Mouse (Mus musculus): ENCODE results near the gene Prr13. TPM values are rescaled to one million over a fixed set of nuclear protein-coding genes. Genes with fewer than 3 reads are reported as not detected.

The Prr13 gene
- total and polyA plus RNA-seq, 3 experiments = 78.6 to 254 (median 86.0) TPM

DNA sequence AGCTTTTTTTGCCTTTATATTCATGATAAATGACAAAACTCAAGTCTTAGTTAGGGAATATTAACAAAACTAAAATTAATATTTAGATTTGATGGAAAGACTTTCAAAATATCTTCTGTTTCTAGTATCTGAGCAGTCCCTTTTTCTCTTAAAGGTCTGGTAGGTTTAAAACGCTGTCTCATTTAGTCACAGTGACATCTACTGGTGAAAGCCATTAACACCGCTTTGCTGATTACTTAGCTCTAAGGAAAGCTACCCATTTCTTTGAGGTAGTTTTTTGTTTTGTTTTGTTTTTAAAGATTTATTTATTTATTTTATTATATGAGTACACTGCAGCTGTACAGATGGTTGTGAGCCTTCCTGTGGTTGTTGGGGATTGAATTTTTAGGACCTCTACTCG is 37.4 kb upstream of the Prr13 start:
- Histone ChIP-seq H3K4me3 (ENCODE audit: low read depth, low read length) (no peak overlapping the region), H3K27me3 (ENCODE audit: insufficient read depth, low read length) (no peaks in the 10 kb centered on the region), H3K4me1 (ENCODE audit: insufficient read depth, low read depth, low read length) (no peaks in the 10 kb centered on the region; the same call in 1 of the 2 replicates), H3K9me3 (replicated peaks) (no peaks in the 10 kb centered on the region), H3K36me3 (replicated peaks) (peaks cover 66% of the 10 kb centered on the region)
- DNase-seq (ENCODE audit: low spot score) (no peak), ATAC-seq (ENCODE audit: extremely low read depth, insufficient number of reproducible peaks, low FRiP score, poor library complexity, severe bottlenecking) (no peak)
- TF ChIP-seq TAL1 (conservative IDR thresholded peaks at IDR 0.05; ENCODE audit: low read depth, low read length) = no peak
- no peak for TF ChIP-seq GATA2 (IDR thresholded peaks at IDR 0.05; ENCODE audit: borderline replicate concordance, low read depth, low read length)
- TF ChIP-seq CTCF (IDR thresholded peaks at IDR 0.05; ENCODE audit: low read depth, low read length) = no peak
- TF ChIP-seq GATA1 (IDR thresholded peaks at IDR 0.05; ENCODE audit: borderline replicate concordance, low read length) = no peak
- no peak for TF ChIP-seq POLR2AphosphoS5 (IDR thresholded peaks at IDR 0.05; ENCODE audit: insufficient replicate concordance, low read depth, low read length)

DNA sequence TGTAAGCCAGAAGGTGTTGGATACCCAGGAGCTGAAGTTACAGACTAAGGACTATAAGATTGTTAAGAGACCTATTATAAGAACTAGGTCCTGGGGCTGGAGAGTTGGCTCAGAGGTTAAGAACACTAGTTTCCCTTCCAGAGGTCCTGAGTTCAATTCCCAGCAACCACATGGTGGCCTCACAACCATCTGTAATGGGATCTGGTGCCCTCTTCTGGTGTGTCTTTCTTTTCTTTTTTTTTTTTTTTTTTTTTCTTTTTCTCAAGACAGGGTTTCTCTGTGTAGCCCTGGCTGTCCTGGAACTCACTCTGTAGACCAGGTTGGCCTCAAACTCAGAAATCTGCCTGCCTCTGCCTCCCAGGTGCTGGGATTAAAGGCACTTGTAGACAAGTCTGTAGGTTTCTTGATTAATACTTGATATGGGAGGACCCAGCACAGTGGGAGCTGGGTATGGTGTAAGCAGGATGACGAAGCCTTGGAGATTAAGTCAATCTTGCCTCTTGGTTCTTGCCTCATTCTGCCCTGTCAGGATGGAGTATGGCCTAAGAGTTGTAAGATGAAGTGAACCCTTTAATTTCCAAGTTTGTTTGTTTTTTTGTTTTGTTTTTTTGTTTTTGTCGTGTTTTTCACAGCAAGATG is 35.1 kb upstream of the Prr13 start:
- H3K9me3 ChIP-seq (replicated peaks) = no peaks in the 10 kb centered on the region
- ATAC-seq (ENCODE audit: extremely low read depth, insufficient number of reproducible peaks, low FRiP score, poor library complexity, severe bottlenecking) = no peak
- no peak for DNase-seq (ENCODE audit: low spot score)
- no peaks in the 10 kb centered on the region; the same call in 1 of the 2 replicates for H3K4me1 ChIP-seq (ENCODE audit: insufficient read depth, low read depth, low read length)
- H3K27me3 ChIP-seq (ENCODE audit: insufficient read depth, low read length) = no peaks in the 10 kb centered on the region
- TF ChIP-seq GATA2 (IDR thresholded peaks at IDR 0.05; ENCODE audit: borderline replicate concordance, low read depth, low read length) = no peak
- no peak for TF ChIP-seq CTCF (IDR thresholded peaks at IDR 0.05; ENCODE audit: low read depth, low read length)
- no peak for TF ChIP-seq TAL1 (conservative IDR thresholded peaks at IDR 0.05; ENCODE audit: low read depth, low read length)
- TF ChIP-seq GATA1 (IDR thresholded peaks at IDR 0.05; ENCODE audit: borderline replicate concordance, low read length) = no peak
- no peak for TF ChIP-seq POLR2AphosphoS5 (IDR thresholded peaks at IDR 0.05; ENCODE audit: insufficient replicate concordance, low read depth, low read length)
- H3K4me3 ChIP-seq (ENCODE audit: low read depth, low read length) = no peak overlapping the region
- H3K36me3 ChIP-seq (replicated peaks) = peaks cover 71% of the 10 kb centered on the region

GRCm38 (mm10) chr15:102424657-102425056 is 34.2 kb upstream of the Prr13 start:
- H3K27me3 ChIP-seq (ENCODE audit: insufficient read depth, low read length) = no peaks in the 10 kb centered on the region
- H3K36me3 ChIP-seq (replicated peaks) = peaks cover 70% of the 10 kb centered on the region
- no peak for TF ChIP-seq GATA2 (IDR thresholded peaks at IDR 0.05; ENCODE audit: borderline replicate concordance, low read depth, low read length)
- TF ChIP-seq GATA1 (IDR thresholded peaks at IDR 0.05; ENCODE audit: borderline replicate concordance, low read length) = no peak
- TF ChIP-seq TAL1 (conservative IDR thresholded peaks at IDR 0.05; ENCODE audit: low read depth, low read length) = no peak
- TF ChIP-seq POLR2AphosphoS5 (IDR thresholded peaks at IDR 0.05; ENCODE audit: insufficient replicate concordance, low read depth, low read length) = no peak
- TF ChIP-seq CTCF (IDR thresholded peaks at IDR 0.05; ENCODE audit: low read depth, low read length) = no peak
- no peaks in the 10 kb centered on the region; the same call in 1 of the 2 replicates for H3K4me1 ChIP-seq (ENCODE audit: insufficient read depth, low read depth, low read length)
- H3K9me3 ChIP-seq (replicated peaks) = no peaks in the 10 kb centered on the region
- no peak for DNase-seq (ENCODE audit: low spot score)
- H3K4me3 ChIP-seq (ENCODE audit: low read depth, low read length) = no peak overlapping the region
- no peak for ATAC-seq (ENCODE audit: extremely low read depth, insufficient number of reproducible peaks, low FRiP score, poor library complexity, severe bottlenecking)

GRCm38 (mm10) chr15:102426963-102427362 is 31.9 kb upstream of the Prr13 start:
- ATAC-seq (ENCODE audit: extremely low read depth, insufficient number of reproducible peaks, low FRiP score, poor library complexity, severe bottlenecking) = no peak
- H3K9me3 ChIP-seq (replicated peaks) = no peaks in the 10 kb centered on the region
- H3K4me1 ChIP-seq (ENCODE audit: insufficient read depth, low read depth, low read length) = no peaks in the 10 kb centered on the region; the same call in 1 of the 2 replicates
- TF ChIP-seq GATA2 (IDR thresholded peaks at IDR 0.05; ENCODE audit: borderline replicate concordance, low read depth, low read length) = no peak
- TF ChIP-seq CTCF (IDR thresholded peaks at IDR 0.05; ENCODE audit: low read depth, low read length) = no peak
- no peak for TF ChIP-seq POLR2AphosphoS5 (IDR thresholded peaks at IDR 0.05; ENCODE audit: insufficient replicate concordance, low read depth, low read length)
- no peak for TF ChIP-seq TAL1 (conservative IDR thresholded peaks at IDR 0.05; ENCODE audit: low read depth, low read length)
- TF ChIP-seq GATA1 (IDR thresholded peaks at IDR 0.05; ENCODE audit: borderline replicate concordance, low read length) = no peak
- peaks cover 81% of the 10 kb centered on the region for H3K36me3 ChIP-seq (replicated peaks)
- no peaks in the 10 kb centered on the region for H3K27me3 ChIP-seq (ENCODE audit: insufficient read depth, low read length)
- no peak overlapping the region for H3K4me3 ChIP-seq (ENCODE audit: low read depth, low read length)
- no peak for DNase-seq (ENCODE audit: low spot score)

DNA sequence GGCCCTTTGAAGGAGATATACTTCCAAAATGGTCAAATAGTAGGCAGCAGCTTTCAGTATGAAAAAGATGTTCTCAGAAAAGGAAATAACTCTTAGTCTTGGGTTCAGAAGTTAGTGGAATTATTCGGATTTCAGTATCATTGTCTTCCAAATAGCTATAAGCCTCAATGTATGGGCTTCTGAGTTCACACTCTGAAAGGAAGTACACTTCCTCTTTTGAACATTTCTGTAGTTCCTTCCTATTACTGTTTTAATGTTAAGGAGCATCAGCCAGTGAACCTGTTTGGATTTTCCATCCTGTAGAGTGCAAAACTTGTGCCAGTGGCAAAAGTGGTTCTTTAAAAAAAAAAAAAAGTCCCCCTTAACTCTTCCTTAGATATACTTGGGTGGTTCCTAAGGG is 26.8 kb upstream of the Prr13 start:
- Histone ChIP-seq H3K27me3 (ENCODE audit: insufficient read depth, low read length) (no peaks in the 10 kb centered on the region), H3K4me3 (ENCODE audit: low read depth, low read length) (no peak overlapping the region), H3K36me3 (replicated peaks) (peaks cover 85% of the 10 kb centered on the region), H3K9me3 (replicated peaks) (no peaks in the 10 kb centered on the region), H3K4me1 (ENCODE audit: insufficient read depth, low read depth, low read length) (no peaks in the 10 kb centered on the region)
- DNase-seq (ENCODE audit: low spot score) (no peak), ATAC-seq (ENCODE audit: extremely low read depth, insufficient number of reproducible peaks, low FRiP score, poor library complexity, severe bottlenecking) (no peak)
- no peak for TF ChIP-seq CTCF (IDR thresholded peaks at IDR 0.05; ENCODE audit: low read depth, low read length)
- TF ChIP-seq GATA1 (IDR thresholded peaks at IDR 0.05; ENCODE audit: borderline replicate concordance, low read length) = no peak
- no peak for TF ChIP-seq POLR2AphosphoS5 (IDR thresholded peaks at IDR 0.05; ENCODE audit: insufficient replicate concordance, low read depth, low read length)
- TF ChIP-seq TAL1 (conservative IDR thresholded peaks at IDR 0.05; ENCODE audit: low read depth, low read length) = no peak
- TF ChIP-seq GATA2 (IDR thresholded peaks at IDR 0.05; ENCODE audit: borderline replicate concordance, low read depth, low read length) = no peak

DNA sequence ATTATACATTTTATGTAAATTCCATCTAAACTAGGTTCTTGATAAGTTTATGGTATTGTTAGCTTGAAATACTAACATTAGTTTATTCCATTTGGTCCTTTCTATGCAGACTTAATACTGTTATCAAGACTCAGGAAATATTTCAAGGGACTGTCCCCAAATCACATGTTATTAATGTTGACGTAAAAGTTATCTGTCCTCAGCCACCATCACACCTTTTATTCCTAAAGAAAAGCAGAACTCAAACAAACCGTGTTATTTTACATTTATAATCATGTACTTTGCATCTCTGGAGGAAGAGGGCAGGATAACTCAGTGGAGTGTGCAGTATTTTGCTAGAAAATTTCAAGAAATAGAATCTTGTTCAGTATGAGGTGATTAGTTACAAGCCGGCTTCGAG is 25.7 kb upstream of the Prr13 start:
- Histone ChIP-seq H3K9me3 (replicated peaks) (no peaks in the 10 kb centered on the region), H3K4me1 (ENCODE audit: insufficient read depth, low read depth, low read length) (no peaks in the 10 kb centered on the region), H3K4me3 (ENCODE audit: low read depth, low read length) (no peak overlapping the region), H3K36me3 (replicated peaks) (peaks cover 82% of the 10 kb centered on the region), H3K27me3 (ENCODE audit: insufficient read depth, low read length) (no peaks in the 10 kb centered on the region)
- ATAC-seq (ENCODE audit: extremely low read depth, insufficient number of reproducible peaks, low FRiP score, poor library complexity, severe bottlenecking) (no peak), DNase-seq (ENCODE audit: low spot score) (no peak)
- TF ChIP-seq GATA1 (IDR thresholded peaks at IDR 0.05; ENCODE audit: borderline replicate concordance, low read length) = no peak
- no peak for TF ChIP-seq POLR2AphosphoS5 (IDR thresholded peaks at IDR 0.05; ENCODE audit: insufficient replicate concordance, low read depth, low read length)
- no peak for TF ChIP-seq GATA2 (IDR thresholded peaks at IDR 0.05; ENCODE audit: borderline replicate concordance, low read depth, low read length)
- no peak for TF ChIP-seq CTCF (IDR thresholded peaks at IDR 0.05; ENCODE audit: low read depth, low read length)
- no peak for TF ChIP-seq TAL1 (conservative IDR thresholded peaks at IDR 0.05; ENCODE audit: low read depth, low read length)
